Mouse (Mus musculus) hindlimb bud, embryonic 11.5 days (tissue): ENCODE results near the gene Klkb1.
A peak's percentile ranks its signal among the peaks of the same experiment; 100 is the strongest.

Experiments
- DNase-seq: peaks from one replicate; pipeline ENCODE4 v3.0.0-alpha.2; 2012; ENCODE audit warnings: low read depth, low spot score; ENCODE audit errors: extremely low spot score

Gene Klkb1

DNA sequence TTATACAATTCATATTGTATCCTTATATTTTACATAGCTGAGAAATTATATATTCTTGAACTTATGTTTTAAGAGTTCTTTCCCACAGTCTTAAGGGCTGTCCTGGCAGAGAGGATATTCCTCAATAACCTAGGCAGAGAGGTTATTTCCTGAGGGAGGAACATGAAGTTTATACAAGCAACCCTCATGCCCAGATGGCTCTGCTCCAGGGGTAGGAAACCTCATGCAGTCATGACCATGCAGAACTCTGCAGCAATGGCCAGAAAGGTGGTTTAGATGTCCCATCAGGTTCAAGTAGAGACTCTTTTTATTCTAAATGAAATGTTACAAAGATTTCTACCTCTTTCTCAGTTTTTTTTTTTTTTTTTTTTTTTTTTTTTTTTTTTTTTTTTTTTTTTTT lies 25.6 kb downstream of the Klkb1 start:
- DNase-seq, result no peak

GRCm38 (mm10) chr8:45268485-45268884 lies 26.2 kb downstream of the Klkb1 start:
- no peak for DNase-seq

DNA sequence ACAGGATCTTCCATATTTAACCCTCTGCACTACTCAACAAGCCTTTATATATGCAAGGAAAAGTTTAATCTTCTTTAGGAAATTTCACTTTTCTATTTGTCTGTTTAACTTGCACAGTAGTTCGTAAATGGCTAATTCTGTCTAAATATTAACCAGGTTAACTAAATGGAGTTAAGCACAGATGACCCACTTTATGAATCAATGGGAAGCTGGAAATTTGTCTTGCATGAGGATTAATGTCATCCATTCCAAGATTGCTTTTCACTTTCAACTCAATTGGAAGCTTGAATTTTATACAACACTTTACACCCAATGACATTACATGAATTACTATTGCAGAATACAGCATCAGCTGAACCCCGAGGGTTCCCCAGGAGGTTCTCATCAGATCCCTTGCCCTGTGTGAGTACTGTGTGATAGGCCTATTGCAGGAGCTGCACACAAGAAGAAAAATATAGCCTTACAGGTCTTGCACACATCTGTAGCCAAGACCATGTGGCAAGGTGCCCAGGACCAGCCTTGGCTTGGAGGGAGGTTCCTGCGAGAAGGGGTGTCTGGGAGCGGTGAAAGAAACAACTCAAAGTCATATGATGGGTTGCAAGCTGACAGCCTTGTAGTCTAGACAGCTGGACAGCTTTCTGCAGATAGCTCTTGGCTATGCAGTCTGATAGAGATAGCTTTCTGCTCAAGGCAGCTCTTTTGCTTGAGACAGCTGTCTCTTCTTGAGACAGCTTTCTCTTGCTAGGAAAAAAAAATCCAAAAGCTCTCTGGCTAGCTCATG lies 26.9 kb downstream of the Klkb1 start:
- DNase-seq, result no peak

- no peak for DNase-seq
Observed at GRCm38 (mm10) chr8:45266993-45267392, 27.7 kb downstream of the Klkb1 start.

DNA sequence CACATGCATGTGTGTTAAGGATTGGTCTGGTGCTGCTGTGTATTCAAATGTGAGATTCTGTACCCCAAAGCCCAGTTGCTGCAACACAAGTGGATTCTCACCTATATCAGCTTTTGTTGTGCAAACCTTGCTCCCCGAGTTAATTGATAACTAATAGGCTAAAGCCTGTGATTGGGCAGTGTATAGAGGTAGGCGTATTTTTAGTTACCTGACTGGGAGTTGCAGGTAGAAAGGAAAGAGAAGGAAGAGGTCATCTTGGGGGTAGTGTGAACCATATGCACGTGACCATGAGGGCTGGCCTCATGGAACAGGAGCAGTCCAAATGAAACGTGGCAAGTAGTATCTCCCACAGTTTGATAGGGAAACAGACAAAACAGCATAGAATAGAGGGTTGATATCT lies 29.7 kb downstream of the Klkb1 start:
- no peak for DNase-seq

GRCm38 (mm10) chr8:45262851-45263250 lies 31.8 kb downstream of the Klkb1 start:
- no peak for DNase-seq

- no peak for DNase-seq
Observed at GRCm38 (mm10) chr8:45261920-45262319, 32.7 kb downstream of the Klkb1 start, which contains the start of gene F11. F11 (minus strand) TSS chr8:45262031.

DNA sequence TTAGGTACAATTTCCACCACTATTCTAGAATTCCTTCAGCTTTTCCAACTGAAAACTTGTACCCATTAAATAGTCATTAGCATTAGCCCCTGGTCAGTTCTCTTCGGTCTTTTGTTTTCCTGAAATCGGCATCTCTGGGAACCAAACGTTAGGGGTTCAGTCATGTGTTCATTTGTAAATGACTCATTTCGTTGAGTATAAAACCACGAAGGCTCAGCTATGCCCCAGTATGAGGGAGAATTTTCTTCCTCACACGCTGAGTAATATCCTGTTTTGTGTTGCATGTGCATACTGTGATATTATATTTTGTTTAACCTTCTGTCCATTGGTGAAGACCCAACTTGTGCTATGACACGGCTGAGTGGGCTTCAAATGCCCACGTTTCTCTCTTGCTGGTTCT lies 36.2 kb downstream of the Klkb1 start:
- DNase-seq, result no peak

- DNase-seq, result no peak
Observed at GRCm38 (mm10) chr8:45255040-45255439, 39.6 kb downstream of the Klkb1 start.

DNA sequence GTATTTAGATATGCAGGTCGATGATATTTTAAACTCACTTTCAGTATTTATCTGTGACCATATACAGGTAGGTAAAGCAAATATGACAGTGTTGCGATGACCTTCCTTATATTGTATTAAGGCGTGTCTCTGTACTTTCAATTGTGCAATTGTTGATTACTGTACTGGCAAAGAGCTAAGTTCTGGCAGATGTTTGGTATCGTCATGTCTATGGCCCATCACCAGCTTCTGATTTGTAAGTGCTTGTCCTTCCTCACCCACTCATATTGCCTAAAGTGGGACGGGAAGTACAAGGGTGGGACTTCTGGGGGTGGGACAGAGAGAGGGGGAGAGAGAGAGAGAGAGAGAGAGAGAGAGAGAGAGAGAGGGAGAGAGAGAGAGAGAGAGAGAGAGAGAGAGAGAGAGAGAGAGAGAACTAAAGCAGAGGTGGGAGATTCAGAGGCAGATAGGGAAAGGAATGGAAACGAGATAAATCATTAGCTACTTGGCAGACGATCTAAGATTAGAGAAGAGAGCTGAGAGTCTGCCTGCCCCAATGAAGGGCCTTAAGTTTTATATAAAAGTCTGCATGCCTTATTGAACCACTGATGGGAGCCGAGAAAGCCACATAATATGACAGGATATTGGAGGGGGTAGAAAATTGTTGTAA lies 40.3 kb downstream of the Klkb1 start:
- DNase-seq, result no peak

GRCm38 (mm10) chr8:45253586-45253985 lies 41.1 kb downstream of the Klkb1 start:
- no peak for DNase-seq

DNA sequence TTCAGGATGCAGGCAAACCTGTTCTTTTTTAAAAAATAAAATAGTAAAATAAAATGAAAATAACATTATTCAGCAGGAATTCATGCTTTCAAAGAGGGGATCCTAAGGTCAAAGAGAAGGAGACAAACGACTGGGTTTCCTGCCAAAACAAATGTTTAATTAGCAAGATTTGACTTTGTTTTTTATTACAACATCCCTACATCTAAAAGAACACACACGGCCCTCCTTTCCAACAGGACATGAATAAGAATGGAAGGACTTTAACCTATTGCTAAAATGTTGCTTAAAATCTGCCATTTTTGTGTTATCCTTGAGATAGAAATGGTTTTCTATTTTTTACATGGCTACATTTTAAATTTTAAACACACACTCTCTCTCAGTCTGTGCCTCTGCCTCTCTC lies 41.5 kb downstream of the Klkb1 start:
- DNase-seq, result no peak

DNA sequence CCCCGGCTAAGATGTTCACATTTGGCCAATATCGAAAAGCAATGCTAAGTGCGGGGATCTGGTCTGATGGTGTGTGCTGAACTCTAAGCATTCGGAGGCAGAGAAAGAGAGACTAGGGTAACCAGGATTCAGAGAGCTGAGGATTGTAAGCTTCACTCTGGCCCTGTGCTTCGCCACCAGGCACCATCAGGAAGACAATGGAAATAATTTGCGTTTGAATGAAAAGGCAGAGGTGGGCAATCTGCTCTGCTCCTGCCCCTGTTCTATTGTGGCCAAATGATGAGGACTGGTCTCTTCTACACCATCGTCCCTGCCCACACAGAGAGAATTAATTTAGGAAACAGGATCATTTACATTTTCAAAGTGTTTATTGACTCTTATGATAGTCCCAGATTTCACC lies 48.4 kb downstream of the Klkb1 start:
- no peak for DNase-seq

- no peak for DNase-seq
Observed at GRCm38 (mm10) chr8:45239363-45239762, 55.3 kb downstream of the Klkb1 start.

DNA sequence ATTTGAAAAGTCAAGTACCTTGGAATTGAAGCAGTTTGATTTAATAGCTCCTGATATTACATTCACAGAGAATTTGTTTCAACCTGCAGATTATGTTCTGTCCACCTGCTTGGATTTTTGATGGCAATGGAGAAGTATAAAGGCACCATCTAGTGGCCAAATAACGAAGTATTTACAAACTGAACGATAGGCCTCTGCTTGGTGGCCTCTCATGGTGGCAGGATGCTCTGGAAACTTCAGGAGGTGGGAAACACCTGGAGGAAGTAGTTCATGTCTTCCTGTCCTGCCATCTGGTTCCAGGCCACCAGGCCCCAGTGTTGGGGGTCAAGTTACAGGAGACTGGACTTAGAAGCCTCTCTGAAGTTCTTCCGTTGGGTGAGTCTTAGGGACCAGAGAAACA lies 56.4 kb downstream of the Klkb1 start:
- DNase-seq, result peak; percentile 12

GRCm38 (mm10) chr8:45236164-45236912 lies 58.3 kb downstream of the Klkb1 start:
- DNase-seq, result peak; percentile 39

- DNase-seq, result no peak
Observed at GRCm38 (mm10) chr8:45235228-45235627, 59.4 kb downstream of the Klkb1 start.

GRCm38 (mm10) chr8:45233256-45233655 lies 61.4 kb downstream of the Klkb1 start:
- no peak for DNase-seq
